Mouse (Mus musculus) c-Kit-positive CD71-positive TER-119-positive erythroid progenitor cells, embryonic 14.5 days (primary cell): ENCODE data around the gene Trpm5.

Source experiments
- DNase-seq: peaks from one replicate; pipeline ENCODE4 v3.0.0-alpha.2; 2013; ENCODE audit warnings: low spot score

The Trpm5 gene

DNA sequence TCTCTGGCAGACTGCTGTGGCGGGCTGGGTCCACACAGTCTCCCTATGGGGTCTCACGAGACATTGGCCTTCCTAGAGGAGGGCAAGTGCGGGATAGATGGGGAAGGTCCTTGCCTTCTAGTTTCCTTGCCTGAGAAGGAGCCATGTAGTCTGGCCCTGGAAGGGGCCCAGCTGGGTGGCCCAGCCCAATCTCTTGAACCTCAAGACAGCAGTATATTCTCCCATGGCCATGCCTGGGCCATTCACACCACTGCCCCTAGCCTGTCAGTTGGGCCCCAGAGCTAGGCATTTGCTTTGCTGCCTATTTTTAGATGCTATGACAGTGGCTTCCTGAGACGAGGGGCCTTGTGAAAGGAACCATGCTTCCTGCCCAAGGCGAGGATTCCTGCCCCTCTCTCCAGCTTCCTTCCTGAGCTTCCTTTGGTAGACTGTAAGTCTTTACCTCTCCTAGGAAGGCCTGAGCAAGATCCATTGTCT is 36.2 kb downstream of the Trpm5 start:
- no peak for DNase-seq

- DNase-seq = peak; percentile 69
These were observed 36.7 kb downstream of the Trpm5 start for GRCm38 (mm10) chr7:143057667-143058220.

DNA sequence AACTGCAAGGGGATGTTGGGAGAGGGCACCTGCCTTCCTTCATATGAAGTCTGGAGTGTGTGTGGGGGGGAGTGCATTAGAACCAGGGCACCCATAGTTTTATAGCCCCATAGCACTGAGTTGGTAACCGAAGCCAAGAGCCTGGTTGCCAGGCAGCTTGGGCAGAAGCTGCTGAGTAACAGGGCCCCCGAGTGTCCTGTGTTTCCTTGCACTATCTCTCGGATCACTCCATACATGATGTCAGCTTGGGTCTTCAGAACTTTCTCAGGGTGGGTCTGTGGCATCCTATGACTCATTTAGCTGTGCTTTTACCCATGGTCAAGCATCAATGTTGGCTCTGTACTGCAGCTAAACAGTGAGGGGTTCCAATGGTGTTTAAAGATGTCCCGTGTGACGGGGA is 37.4 kb downstream of the Trpm5 start:
- no peak for DNase-seq

- no peak for DNase-seq
These were observed 38.8 kb downstream of the Trpm5 start for GRCm38 (mm10) chr7:143055499-143056186.

DNA sequence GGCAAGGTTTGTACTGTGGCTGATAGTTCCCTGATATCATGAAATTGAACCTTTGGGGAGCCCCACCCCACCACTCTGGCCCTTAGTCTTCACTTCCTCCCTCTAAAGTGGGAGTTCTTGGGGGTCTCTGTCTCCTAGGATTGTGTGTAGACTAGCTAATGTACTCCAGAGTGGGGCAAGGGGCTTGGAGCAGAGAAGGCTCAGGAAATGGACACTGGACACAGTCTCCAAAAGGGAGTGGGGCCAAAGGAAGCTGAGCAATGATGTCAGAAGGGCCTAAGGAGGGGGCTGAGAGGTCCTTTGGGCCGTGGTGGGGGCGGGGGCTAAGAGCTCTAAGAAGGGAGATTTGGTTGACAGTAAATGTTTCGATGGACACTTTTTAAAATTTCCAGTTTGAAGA is 39.4 kb downstream of the Trpm5 start:
- no peak for DNase-seq

GRCm38 (mm10) chr7:143054612-143054965 is 39.9 kb downstream of the Trpm5 start:
- no peak for DNase-seq

DNA sequence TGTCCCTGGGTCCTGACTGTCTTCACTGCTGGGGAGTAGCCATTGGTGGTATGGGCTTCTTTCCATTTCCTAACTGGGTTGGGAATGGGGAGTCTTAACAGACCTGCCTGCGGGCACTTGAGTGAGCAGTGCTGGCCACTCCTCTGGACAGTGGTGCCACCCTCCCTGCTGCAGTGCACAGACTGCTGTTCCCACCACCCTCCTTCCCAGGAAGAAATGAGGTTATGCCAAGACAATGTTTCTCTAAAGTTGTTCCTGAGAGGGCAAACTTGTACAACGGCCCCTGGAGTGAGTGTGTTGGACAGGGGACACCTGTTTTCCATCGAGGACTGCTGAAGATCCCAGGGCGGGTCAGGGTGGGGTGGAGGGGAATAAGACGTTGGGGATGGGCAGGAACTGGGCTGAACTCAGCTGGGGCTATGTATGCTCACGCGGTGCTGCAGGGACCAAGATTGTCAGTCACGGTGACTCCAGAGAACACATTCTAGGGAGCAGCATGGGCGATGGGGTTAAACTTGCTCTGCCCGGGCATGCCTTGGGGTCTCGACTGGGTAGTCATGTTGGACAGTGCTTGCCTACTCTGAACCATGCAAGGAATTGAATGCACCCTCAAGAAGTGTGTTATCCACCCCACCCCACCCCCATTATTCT is 40.4 kb downstream of the Trpm5 start:
- no peak for DNase-seq

GRCm38 (mm10) chr7:143053008-143053899 is 41.2 kb downstream of the Trpm5 start:
- no peak for DNase-seq

DNA sequence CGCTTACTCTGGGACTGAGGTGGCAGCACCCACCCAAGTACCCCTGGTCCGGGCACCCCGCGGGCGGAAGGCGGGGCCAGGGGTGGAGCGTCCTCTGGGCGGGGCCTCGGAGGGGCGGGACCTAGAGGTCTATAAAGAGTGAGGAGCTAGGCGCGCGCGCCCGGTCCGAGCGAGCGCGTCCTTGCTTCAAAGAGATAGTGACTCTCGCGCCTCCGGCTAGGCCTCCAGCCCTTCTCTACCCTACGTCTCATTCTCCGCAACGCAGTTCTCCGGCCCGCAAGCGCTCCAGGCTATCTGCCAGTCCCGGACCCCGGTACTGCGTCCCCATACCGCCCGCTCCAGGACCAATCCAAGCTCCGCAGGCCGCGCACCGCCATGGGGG is 41.8 kb downstream of the Trpm5 start, which contains the start of gene Cd81:
Gene Cd81 (plus strand): TSS at position 114 of the 382 bp plus-strand sequence.
- DNase-seq = peak; percentile 78

DNA sequence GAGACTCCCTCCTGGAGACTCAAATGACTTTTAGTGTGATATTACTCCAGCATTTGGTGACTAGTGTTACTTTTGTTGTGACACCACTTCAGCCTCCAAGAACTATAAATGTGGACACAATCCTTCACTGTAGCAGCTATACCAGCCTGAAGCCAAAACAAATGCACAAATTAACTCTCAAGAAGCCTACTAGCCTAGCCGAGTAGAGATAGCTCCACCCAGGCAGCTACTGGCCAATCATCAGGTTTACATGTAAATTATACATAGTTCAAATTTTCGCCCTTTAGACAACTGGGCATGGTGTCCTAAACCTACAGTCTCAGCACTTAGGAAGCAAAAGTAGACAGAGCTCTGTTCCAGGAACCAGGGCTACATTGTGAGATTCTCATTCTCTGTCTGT is 43.1 kb downstream of the Trpm5 start:
- DNase-seq = no peak

DNA sequence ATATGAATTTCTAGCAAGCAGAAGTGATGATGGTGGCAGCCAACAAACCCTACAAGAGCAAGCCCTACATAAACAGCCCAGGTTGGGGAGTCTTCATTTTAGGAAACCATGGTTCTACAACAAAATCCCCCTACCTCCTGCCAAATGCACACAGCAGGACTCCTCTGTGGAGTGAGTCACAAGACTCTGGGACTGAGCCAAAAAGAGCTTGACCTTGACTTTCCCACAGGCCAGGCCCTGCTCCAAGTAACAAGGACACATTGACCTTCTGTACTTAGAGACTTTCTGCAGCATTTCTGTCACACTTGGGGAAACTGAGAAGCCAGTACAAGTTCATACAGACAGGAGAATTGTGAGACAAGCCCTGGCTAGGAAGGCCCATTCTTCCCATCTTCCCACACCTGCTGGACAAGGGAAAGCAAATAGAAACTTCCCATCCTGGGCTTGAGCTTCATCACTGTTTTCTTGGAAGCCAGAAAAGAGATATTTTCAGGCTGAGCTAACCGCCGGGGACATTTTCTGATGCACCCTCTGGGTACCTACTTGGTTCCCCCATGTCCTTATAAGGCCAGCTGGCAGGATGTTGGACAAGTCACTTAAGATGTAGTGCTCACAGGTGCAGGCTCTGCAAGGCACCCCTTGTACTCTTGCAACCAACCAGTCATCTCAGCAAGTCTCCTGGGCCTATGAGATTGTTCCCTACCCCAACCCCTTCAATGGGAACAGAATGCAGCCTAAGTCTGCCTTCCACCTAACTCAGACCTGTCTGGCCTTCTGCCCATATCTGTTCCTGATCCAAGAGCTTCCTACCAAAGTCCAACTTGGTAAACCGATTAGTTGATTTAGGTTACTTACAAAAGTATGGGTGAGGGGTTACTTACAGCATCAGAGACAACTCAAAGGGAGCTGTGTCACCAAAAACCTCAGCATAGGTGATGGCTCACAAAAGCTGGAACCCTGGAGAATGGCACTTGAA is 44.3 kb downstream of the Trpm5 start:
- DNase-seq = no peak

DNA sequence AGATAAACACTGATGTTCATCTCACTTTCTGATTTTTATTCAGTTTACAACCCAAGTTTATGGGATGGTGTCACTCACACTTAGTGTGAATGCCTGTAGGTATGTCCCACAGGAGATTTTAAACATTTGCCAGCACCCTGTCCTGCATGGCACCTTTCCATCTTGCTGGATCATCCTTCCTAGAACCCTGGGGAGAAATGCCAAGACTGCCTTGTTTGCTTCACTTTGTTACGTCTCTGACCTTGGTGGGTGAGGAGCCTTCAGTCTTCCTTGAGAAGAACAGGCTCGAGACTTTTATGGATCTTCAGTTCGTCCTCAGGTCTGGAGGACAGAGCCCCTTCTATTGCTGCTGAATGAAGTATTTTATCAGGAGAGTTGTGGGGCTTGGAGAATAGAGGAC is 45.1 kb downstream of the Trpm5 start:
- no peak for DNase-seq

DNA sequence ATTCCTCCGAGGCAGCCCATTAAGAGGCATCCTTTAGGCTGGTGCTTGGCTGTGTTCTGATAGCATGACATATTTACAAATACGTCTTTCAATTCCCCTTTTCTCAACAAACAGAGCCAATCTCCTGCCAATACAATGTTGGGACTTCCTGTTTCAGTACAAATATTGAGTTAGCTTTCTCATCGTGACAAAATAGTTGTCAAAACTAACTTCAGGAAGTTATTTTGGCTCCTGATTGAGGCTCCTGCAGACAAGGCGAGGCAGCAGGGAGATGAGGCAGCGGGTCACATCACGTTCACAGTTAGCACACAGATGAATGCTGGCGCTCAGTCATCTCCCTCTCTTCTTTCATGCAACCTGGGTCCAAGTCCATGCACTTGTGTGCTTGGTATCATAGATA is 48.1 kb downstream of the Trpm5 start:
- DNase-seq = no peak

DNA sequence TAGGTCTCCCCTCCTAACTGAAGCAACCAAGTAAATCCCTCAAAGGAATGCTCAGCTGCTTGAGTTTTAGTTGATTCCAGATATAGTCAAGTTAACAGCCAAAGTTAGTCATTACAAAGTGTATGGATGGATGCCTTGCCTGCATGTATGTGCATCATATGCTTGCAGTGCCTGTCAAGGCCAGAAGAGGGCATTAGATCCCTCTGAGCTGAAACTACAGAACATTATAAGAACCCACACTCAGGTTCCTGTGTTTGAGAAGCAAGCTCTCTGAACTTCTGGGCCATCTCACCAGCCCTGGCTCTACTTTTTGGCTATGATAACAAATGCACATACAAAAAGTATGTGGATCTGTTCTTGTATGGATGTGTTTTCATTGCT is 49.6 kb downstream of the Trpm5 start:
- DNase-seq = no peak

DNA sequence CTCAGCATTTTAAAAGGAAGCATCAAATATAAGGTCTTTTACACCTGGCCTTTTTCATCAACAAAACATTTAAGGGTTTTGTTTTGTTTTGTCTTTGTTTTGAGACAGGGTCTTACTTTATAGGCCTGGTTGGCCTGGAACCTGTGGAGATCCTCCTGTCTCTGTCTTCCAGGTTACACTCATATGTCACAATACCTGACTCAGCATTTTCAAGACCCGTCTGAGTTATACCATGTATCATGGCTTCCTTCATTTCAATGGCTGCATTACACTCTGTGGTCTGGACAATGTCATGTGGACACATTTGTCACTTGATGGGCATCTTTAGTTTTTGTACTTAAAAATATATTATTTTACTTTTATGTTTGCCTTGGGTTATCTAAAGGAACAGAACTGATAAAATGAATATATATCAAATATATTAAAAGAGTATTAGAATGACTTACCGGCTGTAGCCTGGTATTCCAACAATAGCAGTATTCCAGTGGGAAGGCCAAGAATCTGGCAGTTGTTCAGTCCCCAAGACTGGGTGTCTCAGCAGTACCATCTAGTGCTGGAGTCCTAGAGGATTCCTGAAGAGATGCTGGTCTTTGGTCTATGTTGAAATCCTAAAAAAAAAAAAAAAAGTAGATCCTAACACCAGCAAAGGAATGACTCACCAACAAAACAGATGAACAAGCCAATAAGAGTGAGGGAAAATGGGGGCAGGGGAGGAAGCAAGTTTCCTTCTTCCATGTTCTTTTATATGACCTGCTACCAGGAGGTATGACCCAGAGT is 50.2 kb downstream of the Trpm5 start:
- no peak for DNase-seq

- DNase-seq = no peak
These were observed 51.5 kb downstream of the Trpm5 start for GRCm38 (mm10) chr7:143042897-143043300.

DNA sequence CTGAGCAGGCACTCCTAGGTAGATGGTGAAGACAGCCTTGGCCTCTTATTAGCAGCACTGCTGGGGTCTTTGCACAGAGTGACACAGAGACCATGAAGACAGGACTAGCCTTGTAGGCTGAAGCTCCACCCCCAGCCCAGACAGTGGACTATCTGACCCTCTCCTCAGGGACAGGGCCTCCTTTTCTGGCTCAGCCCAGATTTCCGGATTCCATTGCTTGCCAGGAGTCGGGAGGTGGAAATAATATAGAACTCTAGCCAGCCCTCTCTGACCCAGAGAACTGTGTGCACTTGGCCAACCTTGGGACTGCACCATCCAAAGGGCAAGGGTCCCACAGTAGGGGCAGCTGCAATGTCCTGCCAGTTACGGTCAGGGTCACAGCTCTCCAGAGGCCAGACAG is 52.4 kb downstream of the Trpm5 start:
- no peak for DNase-seq

DNA sequence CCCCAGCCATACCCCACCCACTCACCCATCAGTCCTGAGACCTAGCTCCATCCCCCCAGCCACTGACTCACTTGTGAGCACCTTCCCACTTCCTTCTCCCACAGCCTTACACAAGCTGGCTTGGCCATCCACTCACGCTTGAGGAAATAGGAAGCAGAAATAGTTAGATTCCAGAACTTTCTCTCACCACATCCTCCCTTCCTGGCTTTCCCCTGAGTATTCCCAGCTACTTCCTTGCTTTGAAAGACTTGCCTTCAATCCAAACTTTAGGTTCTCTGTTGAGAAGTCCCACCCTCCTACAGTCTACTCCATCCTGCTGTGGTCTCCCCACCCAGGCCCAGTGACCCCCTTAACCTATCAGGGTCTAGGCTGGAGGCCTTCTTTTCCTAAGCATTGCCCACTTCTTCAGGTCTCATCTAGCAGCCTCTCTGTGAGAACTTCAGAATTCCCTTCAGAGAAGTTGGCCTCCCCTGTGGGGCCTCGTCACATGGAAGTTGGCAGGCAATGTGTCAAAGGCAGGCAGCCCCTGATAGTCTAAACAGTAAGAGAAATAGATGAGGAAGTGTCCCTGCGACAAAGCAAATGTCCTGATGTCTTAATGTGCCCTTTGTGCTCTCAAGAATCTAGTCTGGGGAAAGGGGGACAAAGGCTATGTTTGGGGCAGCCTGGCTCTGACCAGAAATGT is 53.2 kb downstream of the Trpm5 start:
- no peak for DNase-seq

DNA sequence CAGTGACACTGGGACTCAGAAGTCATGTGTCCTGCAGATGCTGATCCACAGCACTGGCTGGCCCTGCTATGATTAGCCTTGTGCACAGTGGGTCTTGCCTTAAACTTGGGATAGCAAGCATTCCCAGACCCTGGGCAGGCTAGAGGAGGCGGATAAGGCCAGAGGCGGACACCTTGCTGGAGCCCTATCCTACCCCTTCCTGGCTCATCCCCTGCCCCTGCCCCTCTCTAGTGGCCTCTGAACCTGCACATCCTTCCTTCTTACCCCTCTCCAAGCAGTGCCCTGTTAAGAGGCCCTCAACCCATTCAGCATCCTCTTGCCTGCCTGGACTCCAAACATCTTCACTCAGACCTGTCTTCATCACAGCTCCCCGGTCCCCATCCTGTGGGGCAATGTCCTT is 53.9 kb downstream of the Trpm5 start:
- no peak for DNase-seq
